Mouse (Mus musculus) midbrain, embryonic 12.5 days (tissue): ENCODE results near the gene Adarb1. TPM values are rescaled to one million over a fixed set of nuclear protein-coding genes. Genes with fewer than 3 reads are reported as not detected.
A peak's percentile ranks its signal among the peaks of the same experiment; 100 is the strongest.

Source experiments
- ATAC-seq: fragments of 200-750 bp; cut with Nextera tagmentation; 2 replicates; pipeline ENCODE4 v1.8.0; 2017; ENCODE audit warnings: low read depth, moderate TSS enrichment, moderate library complexity; ENCODE audit not compliant: low FRiP score
- H3K27ac ChIP-seq: fragments of 300-500 bp; sonication (generic); replicated peaks from 2 replicates; pipeline ENCODE4 v1.5.1; 2016; ENCODE audit warnings: mild to moderate bottlenecking
- H3K27me3 ChIP-seq: fragments of 300-500 bp; sonication (generic); 2 replicates; pipeline ENCODE4 v1.6.1; 2016; ENCODE audit warnings: mild to moderate bottlenecking
- H3K36me3 ChIP-seq: fragments of 300-500 bp; sonication (generic); 2 replicates; pipeline ENCODE4 v1.6.1; 2016
- H3K4me1 ChIP-seq: fragments of 300-500 bp; sonication (generic); 2 replicates; pipeline ENCODE4 v1.6.1; 2016
- H3K4me2 ChIP-seq: fragments of 300-500 bp; sonication (generic); replicated peaks from 2 replicates; pipeline ENCODE4 v1.6.1; 2016; ENCODE audit warnings: mild to moderate bottlenecking, moderate library complexity
- H3K4me3 ChIP-seq: fragments of 300-500 bp; sonication (generic); 2 replicates; pipeline ENCODE4 v1.5.1; 2016; ENCODE audit warnings: mild to moderate bottlenecking
- H3K9ac ChIP-seq: fragments of 300-500 bp; sonication (generic); replicated peaks from 2 replicates; pipeline ENCODE4 v1.6.1; 2016; ENCODE audit warnings: mild to moderate bottlenecking, moderate library complexity
- H3K9me3 ChIP-seq: fragments of 300-500 bp; sonication (generic); 2 replicates; pipeline ENCODE4 v1.6.1; 2016; ENCODE audit warnings: mild to moderate bottlenecking
- WGBS: fragments of 180-500 bp; shearing (Covaris S2); methylation state at CpG from one replicate; pipeline ENCODE4 v1.1.7; 2016; 5-methylcytosine and 5-hydroxymethylcytosine counted together
- polyA plus RNA-seq: library from polyadenylated mRNA; unstranded; fragments of >200 nt; fragmentation: Nextera tagmentation; extraction: Ambion mirVana; gene quantifications from 2 replicates; pipeline ENCODE4 v1.2.1, GENCODE M21; 2016

Adarb1 gene
- polyA plus RNA-seq, 1 experiment from 2014 or later: 9.3 TPM

DNA sequence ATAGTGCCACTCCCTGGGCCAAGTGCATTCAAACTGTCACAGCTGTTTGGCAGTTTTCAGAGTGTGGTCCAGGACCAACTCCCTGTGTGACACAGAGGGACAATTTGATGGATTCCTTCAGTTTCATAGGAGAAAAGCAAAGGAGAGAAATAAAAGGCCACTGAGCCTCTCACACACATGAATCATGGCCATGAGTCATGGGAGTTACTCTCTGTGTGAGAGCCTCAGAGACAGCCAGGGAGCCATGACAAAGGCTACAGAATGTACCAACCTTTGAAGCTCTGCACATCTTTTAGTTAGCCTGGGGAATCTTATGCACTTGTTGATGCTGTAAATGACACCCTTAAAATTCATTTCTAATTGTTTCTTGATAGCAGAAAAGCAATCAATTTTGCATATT lies 12.7 kb upstream of the Adarb1 start:
- H3K9me3 ChIP-seq: no peaks in the 10 kb centered on the region
- no peak for ATAC-seq
- 0 out of 2 replicates have a peak, but pooled peaks cover 4% of the 10 kb centered on the region for H3K4me1 ChIP-seq
- no peak overlapping the region for H3K9ac ChIP-seq
- no peak overlapping the region for H3K27ac ChIP-seq
- H3K4me2 ChIP-seq: no peak overlapping the region
- H3K4me3 ChIP-seq: no peak overlapping the region
- no peaks in the 10 kb centered on the region for H3K27me3 ChIP-seq
- H3K36me3 ChIP-seq: no peaks in the 10 kb centered on the region

- Histone ChIP-seq H3K4me1 (0 out of 2 replicates have a peak, but pooled peaks cover 3% of the 10 kb centered on the region), H3K4me3 (no peak overlapping the region), H3K27me3 (no peaks in the 10 kb centered on the region), H3K9me3 (no peaks in the 10 kb centered on the region), H3K4me2 (no peak overlapping the region), H3K9ac (no peak overlapping the region), H3K27ac (no peak overlapping the region), H3K36me3 (no peaks in the 10 kb centered on the region)
- no peak for ATAC-seq
- WGBS: 81% methylated on average over 5 of the region's 5 CpGs
Measured at GRCm38 (mm10) chr10:77429921-77430320, 11.9 kb upstream of the Adarb1 start.

- no peak overlapping the region for H3K9ac ChIP-seq
- H3K27me3 ChIP-seq: no peaks in the 10 kb centered on the region
- H3K4me2 ChIP-seq: no peak overlapping the region
- WGBS: 64% methylated on average over 2 of the region's 2 CpGs
- no peak for ATAC-seq
- H3K9me3 ChIP-seq: no peaks in the 10 kb centered on the region
- H3K27ac ChIP-seq: no peak overlapping the region
- no peaks in the 10 kb centered on the region for H3K4me1 ChIP-seq
- H3K4me3 ChIP-seq: no peak overlapping the region
- H3K36me3 ChIP-seq: no peaks in the 10 kb centered on the region
Measured at GRCm38 (mm10) chr10:77427610-77428009, 9.5 kb upstream of the Adarb1 start.

DNA sequence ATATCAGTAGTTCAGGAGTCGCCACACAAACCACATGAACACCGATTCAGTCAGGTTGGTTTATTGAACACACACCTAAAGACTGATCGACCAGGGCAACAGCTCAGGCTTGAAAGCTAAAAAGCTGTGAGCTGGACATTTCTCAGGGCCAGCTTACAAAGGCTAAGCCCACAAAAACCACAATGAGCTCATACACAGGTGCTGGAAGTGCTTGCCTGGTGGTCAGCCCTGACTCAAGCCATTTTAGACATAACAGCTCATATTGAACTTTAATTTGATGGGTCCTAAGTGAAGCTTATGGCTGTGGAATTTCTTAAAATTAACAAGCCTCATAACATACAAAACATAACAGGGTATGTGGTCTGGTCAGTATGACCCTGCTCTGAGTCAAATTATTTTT lies 2.1 kb upstream of the Adarb1 start:
- Histone ChIP-seq H3K4me2 (no peak overlapping the region), H3K36me3 (no peaks in the 10 kb centered on the region), H3K27me3 (peaks cover 24% of the 10 kb centered on the region), H3K4me1 (peaks cover 20% of the 10 kb centered on the region), H3K9me3 (no peaks in the 10 kb centered on the region), H3K4me3 (no peak overlapping the region), H3K9ac (no peak overlapping the region), H3K27ac (no peak overlapping the region)
- 93% methylated on average over 3 of the region's 3 CpGs for WGBS
- ATAC-seq: no peak

DNA sequence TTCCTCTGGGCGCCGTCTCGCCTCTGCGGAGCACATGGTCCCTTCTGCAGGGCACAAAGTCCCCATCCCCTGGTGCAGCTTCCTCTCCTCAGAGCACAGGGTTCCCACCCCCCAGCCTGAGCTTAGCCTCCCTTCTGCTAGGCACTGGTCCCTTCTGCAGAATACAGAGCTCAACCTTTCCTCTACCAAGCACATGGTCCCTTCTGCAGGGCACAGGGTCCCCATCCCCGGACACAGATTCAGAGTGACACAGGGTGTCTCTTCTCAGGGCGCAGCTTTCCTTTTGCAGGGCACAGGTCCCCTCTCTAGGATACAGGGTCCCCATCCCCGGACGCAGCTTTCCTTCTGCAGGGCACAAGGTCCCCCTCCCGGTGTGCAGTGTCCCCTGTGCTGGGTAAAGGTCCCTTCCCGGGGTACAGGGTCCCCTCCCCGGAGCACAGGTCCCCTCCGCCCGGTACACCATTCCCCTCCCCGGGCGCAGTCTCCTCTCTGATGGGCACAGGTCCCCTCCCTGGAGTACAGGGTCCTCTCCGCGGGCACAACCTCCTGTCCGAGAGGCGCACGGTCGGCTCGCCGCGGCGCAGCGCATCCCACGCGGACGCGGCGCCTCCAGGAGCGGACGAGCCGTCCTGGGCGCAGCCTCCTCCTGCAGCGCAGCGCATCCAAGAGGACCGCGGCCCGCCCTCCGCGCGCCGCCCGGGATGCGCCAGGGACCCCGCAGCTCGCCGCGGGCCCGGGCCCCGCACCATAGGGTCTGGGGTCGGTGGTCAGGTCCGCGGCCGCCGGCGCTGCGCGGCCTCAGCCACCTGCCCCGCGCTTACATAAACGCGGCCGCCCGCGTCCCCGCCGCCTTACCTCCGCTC lies 599 bp downstream of the Adarb1 start:
- H3K9me3 ChIP-seq: no peaks in the 10 kb centered on the region
- peak overlapping the region; percentile 66 for H3K27ac ChIP-seq
- peak; percentile 84 for ATAC-seq
- H3K4me1 ChIP-seq: peaks cover 22% of the 10 kb centered on the region
- H3K4me2 ChIP-seq: peak overlapping the region; percentile 94
- H3K4me3 ChIP-seq: peak overlapping the region; percentile 78
- 1% methylated on average over 38 of the region's 70 CpGs for WGBS
- peaks cover 24% of the 10 kb centered on the region for H3K27me3 ChIP-seq
- peak overlapping the region; percentile 77 for H3K9ac ChIP-seq
- no peaks in the 10 kb centered on the region for H3K36me3 ChIP-seq

GRCm38 (mm10) chr10:77416666-77417239 lies 1.3 kb downstream of the Adarb1 start:
- Histone ChIP-seq H3K27me3 (peaks cover 24% of the 10 kb centered on the region), H3K4me2 (peak overlapping the region; percentile 94), H3K36me3 (no peaks in the 10 kb centered on the region), H3K4me3 (peak overlapping the region; percentile 78), H3K9me3 (no peaks in the 10 kb centered on the region), H3K4me1 (peaks cover 22% of the 10 kb centered on the region), H3K9ac (peak overlapping the region; percentile 77), H3K27ac (no peak overlapping the region)
- ATAC-seq: no peak
- 4% methylated on average over 24 of the region's 24 CpGs for WGBS

DNA sequence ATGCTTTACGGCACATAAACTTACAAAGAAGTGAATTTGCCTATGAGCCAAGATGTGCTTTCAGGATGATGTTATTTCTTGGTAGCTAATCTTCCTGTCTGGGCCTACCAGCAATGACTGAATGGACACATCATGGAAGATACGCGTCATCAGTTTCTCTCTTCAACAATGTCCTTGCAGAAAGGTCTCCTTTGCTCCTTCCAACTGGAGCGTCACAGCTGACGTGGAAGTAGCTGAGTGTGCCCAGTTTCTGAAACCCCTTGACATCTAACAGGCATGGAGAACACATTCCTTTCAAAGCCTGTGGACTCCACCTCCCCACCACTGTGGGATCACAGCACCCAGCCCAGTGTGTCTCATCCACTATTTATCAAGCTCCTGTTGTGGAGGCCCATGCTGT lies 2.2 kb downstream of the Adarb1 start:
- Histone ChIP-seq H3K4me3 (no peak overlapping the region), H3K9ac (no peak overlapping the region), H3K27me3 (peaks cover 24% of the 10 kb centered on the region), H3K27ac (no peak overlapping the region), H3K4me1 (peaks cover 22% of the 10 kb centered on the region), H3K9me3 (no peaks in the 10 kb centered on the region), H3K4me2 (no peak overlapping the region), H3K36me3 (no peaks in the 10 kb centered on the region)
- ATAC-seq: no peak
- WGBS: 90% methylated on average over 5 of the region's 5 CpGs

DNA sequence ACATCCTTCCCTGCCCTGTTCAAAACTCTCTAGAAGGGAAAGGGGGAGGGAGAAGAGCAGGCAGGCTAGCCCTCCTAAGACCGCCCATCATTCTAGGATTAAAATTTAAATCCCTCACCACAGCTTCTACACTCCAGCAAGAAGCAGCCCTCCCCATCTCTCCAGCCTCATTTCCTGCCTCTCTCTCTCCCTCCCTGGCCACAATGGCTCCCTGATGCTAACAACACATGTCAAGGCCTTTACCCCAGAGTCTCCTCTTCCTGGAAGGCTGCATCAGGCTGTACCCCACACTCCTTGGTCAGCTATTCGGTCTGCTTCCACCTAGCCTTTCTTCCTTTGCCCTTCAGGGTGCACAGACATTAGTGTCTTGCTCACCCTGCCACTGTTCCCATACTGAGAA lies 4.3 kb downstream of the Adarb1 start:
- ATAC-seq: no peak
- WGBS: 43% methylated on average over 2 of the region's 2 CpGs
- H3K27ac ChIP-seq: no peak overlapping the region

DNA sequence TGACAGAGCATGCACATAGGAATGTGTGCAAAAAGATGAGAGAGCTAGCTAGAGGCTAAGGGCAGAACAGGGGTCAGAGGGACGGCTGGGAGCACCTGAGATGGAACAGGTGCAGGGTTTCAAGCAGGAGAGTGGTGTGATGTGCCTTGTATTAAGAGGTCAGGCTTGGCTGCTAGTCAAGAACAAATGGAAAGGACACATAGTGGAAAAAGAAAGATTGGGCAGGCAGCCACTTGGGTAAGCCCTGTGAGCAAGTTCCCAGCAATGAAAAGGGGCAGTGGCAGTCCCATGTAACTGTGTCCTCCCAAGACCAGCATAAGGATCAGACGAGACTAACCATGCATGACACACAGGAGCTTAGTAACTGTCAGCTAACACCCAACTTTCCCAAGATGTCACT lies 8.9 kb downstream of the Adarb1 start:
- 0 out of 2 replicates have a peak, but pooled peaks cover 2% of the 10 kb centered on the region for H3K4me1 ChIP-seq
- H3K4me2 ChIP-seq: no peak overlapping the region
- H3K9me3 ChIP-seq: no peaks in the 10 kb centered on the region
- no peak overlapping the region for H3K27ac ChIP-seq
- WGBS: 70% methylated on average over 2 of the region's 2 CpGs
- no peaks in the 10 kb centered on the region for H3K36me3 ChIP-seq
- H3K27me3 ChIP-seq: no peaks in the 10 kb centered on the region
- ATAC-seq: no peak
- no peak overlapping the region for H3K9ac ChIP-seq
- no peak overlapping the region for H3K4me3 ChIP-seq

More for the DNA sequence above, 4.3 kb downstream of the Adarb1 start:
- Histone ChIP-seq H3K4me2 (no peak overlapping the region), H3K9ac (0 out of 2 replicates have a peak overlapping the region, but pooled peaks have one; percentile 6), H3K4me3 (no peak overlapping the region), H3K9me3 (no peaks in the 10 kb centered on the region), H3K4me1 (peaks cover 20% of the 10 kb centered on the region), H3K27me3 (peaks cover 20% of the 10 kb centered on the region), H3K36me3 (no peaks in the 10 kb centered on the region)

DNA sequence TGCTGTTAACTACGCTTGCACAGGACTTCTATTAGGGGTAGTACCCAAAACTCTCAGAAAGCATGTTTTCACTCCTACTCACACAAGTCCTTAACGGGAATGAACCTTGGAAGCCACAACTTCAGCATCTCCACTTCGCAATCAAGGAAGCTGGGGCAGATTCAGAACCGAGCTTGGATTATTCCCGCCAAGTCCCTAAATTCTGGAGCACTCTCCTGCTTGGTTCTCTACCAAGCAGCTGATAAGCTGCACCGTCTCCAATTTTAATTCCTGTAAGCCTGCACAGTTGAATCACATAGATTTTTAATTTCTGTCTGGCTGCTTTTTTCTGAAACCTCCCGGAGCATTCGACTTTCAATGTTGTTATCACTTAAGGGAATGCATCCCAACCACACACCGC lies 9.8 kb downstream of the Adarb1 start:
- H3K4me3 ChIP-seq: no peak overlapping the region
- 94% methylated on average over 9 of the region's 9 CpGs for WGBS

DNA sequence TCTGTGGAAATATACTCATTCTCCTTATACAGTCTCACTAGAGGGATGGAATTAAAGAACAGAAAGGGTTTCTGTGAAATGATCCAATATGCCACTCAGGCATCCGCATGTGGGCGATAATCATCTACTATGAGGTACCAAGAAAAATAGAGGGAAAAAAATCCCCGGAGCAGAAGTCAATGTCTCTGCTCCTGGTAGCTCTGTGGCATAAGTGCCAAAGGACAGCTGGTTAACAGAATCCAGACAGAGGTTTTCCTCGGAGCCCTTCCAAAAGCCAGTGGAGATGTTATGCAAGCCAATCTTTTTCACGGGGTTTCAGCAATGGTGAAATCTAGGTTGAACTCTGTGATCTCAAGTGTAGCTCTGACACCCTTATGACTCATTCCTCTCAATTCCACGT lies 11.6 kb downstream of the Adarb1 start:
- Histone ChIP-seq H3K27me3 (no peaks in the 10 kb centered on the region), H3K27ac (no peak overlapping the region), H3K9me3 (no peaks in the 10 kb centered on the region), H3K4me1 (no peaks in the 10 kb centered on the region), H3K36me3 (no peaks in the 10 kb centered on the region), H3K4me3 (no peak overlapping the region), H3K9ac (no peak overlapping the region), H3K4me2 (no peak overlapping the region)
- no peak for ATAC-seq
- WGBS: 90% methylated on average over 6 of the region's 6 CpGs

More for the DNA sequence above, 9.8 kb downstream of the Adarb1 start:
- Histone ChIP-seq H3K4me1 (no peaks in the 10 kb centered on the region), H3K4me2 (no peak overlapping the region), H3K27ac (no peak overlapping the region), H3K36me3 (no peaks in the 10 kb centered on the region), H3K9me3 (no peaks in the 10 kb centered on the region), H3K9ac (no peak overlapping the region), H3K27me3 (no peaks in the 10 kb centered on the region)
- ATAC-seq: no peak

DNA sequence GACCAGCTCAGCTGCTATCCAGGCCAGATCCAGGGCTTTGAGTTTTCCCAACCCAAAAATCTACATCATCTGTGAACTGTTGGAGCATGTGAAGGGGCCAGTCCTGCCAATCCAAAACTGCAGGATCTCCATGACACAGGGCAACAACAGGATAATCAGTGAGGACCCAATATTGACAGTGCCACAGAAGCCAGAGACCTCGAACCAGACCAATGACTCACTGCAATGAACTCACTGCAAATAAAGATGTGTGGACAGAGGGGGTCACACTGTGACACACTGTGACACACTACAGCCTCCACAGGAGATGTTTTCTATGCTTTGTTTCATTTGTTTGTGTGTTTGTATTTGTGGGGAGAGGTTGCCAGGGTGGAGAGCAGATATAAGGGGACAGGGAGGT lies 15.6 kb downstream of the Adarb1 start:
- 79% methylated on average over 1 of the region's 1 CpGs for WGBS
- Histone ChIP-seq H3K9ac (no peak overlapping the region), H3K4me2 (no peak overlapping the region), H3K27me3 (no peaks in the 10 kb centered on the region), H3K27ac (no peak overlapping the region), H3K4me3 (no peak overlapping the region), H3K9me3 (no peaks in the 10 kb centered on the region), H3K4me1 (no peaks in the 10 kb centered on the region), H3K36me3 (no peaks in the 10 kb centered on the region)
- no peak for ATAC-seq
